Mouse (Mus musculus): Measurements from ENCODE around the gene Sugp1. TPM values are rescaled to one million over a fixed set of nuclear protein-coding genes. Genes with fewer than 3 reads are reported as not detected.

The Sugp1 gene
- polyA plus RNA-seq (2011; ENCODE audit: insufficient read depth, insufficient read length, low read depth, missing spikeins): 36.5 and 37.3 TPM in 2 replicates

DNA sequence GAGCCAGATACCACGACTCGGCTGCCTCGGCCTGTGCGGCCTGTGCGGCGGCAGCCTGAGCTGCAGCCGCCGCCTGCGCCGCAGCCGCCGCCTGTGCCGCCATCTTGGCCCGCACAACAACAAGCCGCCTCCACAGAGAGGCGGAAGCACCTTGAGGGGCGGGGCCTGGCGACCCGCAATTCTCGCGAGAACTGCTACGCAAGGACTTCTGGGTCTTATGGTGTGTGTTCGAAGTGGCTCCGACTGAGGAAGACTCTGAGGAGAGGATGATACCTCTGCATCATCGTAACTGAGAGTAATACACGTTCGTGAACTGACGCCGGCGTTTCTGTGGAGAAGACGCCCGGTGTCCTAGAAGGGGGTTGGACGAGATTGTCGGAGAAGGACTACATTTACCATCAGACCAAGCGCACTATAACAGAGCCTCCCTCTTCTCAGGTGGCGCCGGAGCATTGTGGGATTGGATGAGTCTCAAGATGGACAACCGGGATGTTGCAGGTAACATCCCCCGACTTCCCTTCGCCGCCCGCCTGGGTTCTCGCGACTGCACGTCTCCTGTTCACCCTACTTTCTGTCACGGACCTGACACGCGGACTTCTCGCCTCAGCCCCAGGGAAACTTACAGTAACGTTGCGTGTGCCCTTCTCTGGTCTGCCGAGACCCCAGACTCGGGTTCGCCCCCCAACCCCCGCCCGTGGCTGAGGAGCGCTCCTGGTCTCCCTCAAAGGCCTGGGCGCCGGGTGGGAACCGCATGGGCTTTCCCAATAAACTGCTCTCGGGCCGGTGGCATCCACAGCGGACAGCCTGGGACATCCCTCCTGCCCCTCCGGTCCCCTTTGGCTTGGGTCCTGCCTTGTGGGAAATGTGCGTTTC is at the start of gene Sugp1, which contains the start of gene Mau2:
Gene Sugp1 (plus strand): TSS at position 231 of the 873 bp plus-strand sequence.
Gene Mau2 (minus strand): TSS at position 152 of the 873 bp plus-strand sequence.
- 0 out of 2 replicates have a peak, but pooled peaks cover 4% of the 10 kb centered on the region for H3K36me3 ChIP-seq (ENCODE audit: control insufficient read depth, insufficient read depth, low read length, poor library complexity, severe bottlenecking)
- H3K4me3 ChIP-seq (ENCODE audit: low read depth, low read length): peak within 1 kb of the TSS; percentile 98
- H3K27ac ChIP-seq (ENCODE audit: insufficient read depth, low read length): peak within 1 kb of the TSS; percentile 81
- peak within 1 kb of the TSS; percentile 92 for H3K9ac ChIP-seq (ENCODE audit: low read depth, poor library complexity, severe bottlenecking)
- no peaks in the 10 kb centered on the region for H3K27me3 ChIP-seq (ENCODE audit: control insufficient read depth, insufficient read depth, low read length, poor library complexity, severe bottlenecking)
- H3K9me3 ChIP-seq (replicated peaks; ENCODE audit: control insufficient read depth, insufficient read depth, low read length, poor library complexity, severe bottlenecking): no peaks in the 10 kb centered on the region
- no peak for TF ChIP-seq CTCF (IDR thresholded peaks at IDR 0.05; ENCODE audit: low read depth, low read length)
- TF ChIP-seq POLR2A (IDR thresholded peaks at IDR 0.05; ENCODE audit: insufficient read depth, low read length): peak; percentile 84
- H3K4me1 ChIP-seq (ENCODE audit: control insufficient read depth, insufficient read depth, low read length): no peaks in the 10 kb centered on the region

DNA sequence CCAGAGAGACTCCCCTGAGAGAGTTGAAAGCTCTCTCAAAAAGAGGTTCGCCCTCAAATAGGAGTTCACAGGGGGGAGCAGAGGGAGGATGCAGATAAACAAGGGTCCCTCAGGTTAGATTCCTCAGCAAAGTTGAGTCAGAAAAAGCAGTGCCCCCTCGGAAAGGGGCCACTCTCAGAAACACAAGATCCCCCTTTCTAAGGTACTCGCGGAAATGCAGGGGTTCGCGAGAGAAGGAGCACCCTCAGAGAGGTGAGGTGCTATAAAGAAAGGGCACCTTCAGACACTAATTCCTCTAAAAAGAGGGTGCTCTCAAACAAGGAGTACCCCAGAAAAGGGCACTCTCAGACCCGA is 47.2 kb upstream of the Sugp1 start:
- Histone ChIP-seq H3K27ac (ENCODE audit: insufficient read depth, low read length) (peak overlapping the region; percentile 75), H3K4me3 (ENCODE audit: low read depth, low read length) (peak overlapping the region; percentile 82), H3K27me3 (ENCODE audit: control insufficient read depth, insufficient read depth, low read length, poor library complexity, severe bottlenecking) (no peaks in the 10 kb centered on the region), H3K36me3 (ENCODE audit: control insufficient read depth, insufficient read depth, low read length, poor library complexity, severe bottlenecking) (peaks cover 13% of the 10 kb centered on the region), H3K9me3 (replicated peaks; ENCODE audit: control insufficient read depth, insufficient read depth, low read length, poor library complexity, severe bottlenecking) (no peaks in the 10 kb centered on the region), H3K4me1 (ENCODE audit: control insufficient read depth, insufficient read depth, low read length) (no peaks in the 10 kb centered on the region), H3K9ac (ENCODE audit: low read depth, poor library complexity, severe bottlenecking) (peak overlapping the region; percentile 95)
- TF ChIP-seq EP300 (IDR thresholded peaks at IDR 0.05; ENCODE audit: insufficient read depth, low read depth, low read length) (no peak), POLR2A (IDR thresholded peaks at IDR 0.05; ENCODE audit: insufficient read depth, low read length) (no peak), CTCF (IDR thresholded peaks at IDR 0.05; ENCODE audit: low read depth, low read length) (no peak)

DNA sequence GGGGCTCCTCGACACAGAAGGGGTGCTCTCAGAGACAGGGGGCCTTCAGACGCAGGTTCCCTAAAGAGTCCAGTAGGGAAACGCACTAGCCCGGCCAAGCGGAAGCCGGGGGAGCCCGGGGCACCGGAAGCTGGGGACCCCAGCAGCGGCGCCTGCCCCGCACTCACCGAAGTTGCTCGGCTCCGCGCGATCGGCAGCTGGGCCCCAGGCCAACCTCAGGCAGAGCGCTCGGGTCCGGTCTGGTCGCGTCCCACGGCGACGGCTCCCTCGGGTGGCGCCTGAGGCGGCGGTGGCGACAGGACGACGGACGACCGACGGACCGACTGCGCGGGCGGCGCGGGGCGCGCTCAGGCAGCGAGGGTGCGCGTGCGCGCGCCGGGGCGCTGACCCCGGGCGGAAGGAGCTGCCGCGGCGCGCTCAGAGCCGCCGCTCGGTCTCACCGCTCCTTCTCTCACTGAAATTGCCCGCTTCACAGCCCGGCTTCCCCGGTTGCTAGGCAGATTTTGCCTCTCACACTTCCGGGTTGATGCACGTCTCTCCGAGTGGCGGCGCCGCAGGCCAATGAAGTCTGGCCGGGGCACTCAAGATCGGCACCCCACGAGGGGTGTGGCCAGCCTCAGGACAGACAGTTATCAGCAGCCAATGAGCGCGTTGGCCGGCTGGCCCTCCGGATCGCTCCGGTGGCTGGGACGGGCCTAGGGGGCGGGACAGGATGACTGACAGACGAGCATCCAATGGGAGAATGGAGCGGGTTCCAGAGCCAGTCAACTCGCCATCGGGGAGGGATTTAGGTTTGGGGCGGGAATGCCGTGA is 46.6 kb upstream of the Sugp1 start, which contains the start of gene Gatad2a:
Gene Gatad2a (minus strand): TSS at position 609 of the 813 bp plus-strand sequence.
- H3K4me1 ChIP-seq (ENCODE audit: control insufficient read depth, insufficient read depth, low read length): peaks cover 1% of the 10 kb centered on the region
- H3K9ac ChIP-seq (ENCODE audit: low read depth, poor library complexity, severe bottlenecking): peak within 1 kb of the TSS; percentile 95
- TF ChIP-seq CTCF (IDR thresholded peaks at IDR 0.05; ENCODE audit: low read depth, low read length): peak; percentile 11
- TF ChIP-seq EP300 (IDR thresholded peaks at IDR 0.05; ENCODE audit: insufficient read depth, low read depth, low read length): no peak
- H3K27ac ChIP-seq (ENCODE audit: insufficient read depth, low read length): peak within 1 kb of the TSS; percentile 75
- no peaks in the 10 kb centered on the region for H3K9me3 ChIP-seq (replicated peaks; ENCODE audit: control insufficient read depth, insufficient read depth, low read length, poor library complexity, severe bottlenecking)
- H3K36me3 ChIP-seq (ENCODE audit: control insufficient read depth, insufficient read depth, low read length, poor library complexity, severe bottlenecking): peaks cover 12% of the 10 kb centered on the region
- peak within 1 kb of the TSS; percentile 85 for H3K4me3 ChIP-seq (ENCODE audit: low read depth, low read length)
- no peaks in the 10 kb centered on the region for H3K27me3 ChIP-seq (ENCODE audit: control insufficient read depth, insufficient read depth, low read length, poor library complexity, severe bottlenecking)

DNA sequence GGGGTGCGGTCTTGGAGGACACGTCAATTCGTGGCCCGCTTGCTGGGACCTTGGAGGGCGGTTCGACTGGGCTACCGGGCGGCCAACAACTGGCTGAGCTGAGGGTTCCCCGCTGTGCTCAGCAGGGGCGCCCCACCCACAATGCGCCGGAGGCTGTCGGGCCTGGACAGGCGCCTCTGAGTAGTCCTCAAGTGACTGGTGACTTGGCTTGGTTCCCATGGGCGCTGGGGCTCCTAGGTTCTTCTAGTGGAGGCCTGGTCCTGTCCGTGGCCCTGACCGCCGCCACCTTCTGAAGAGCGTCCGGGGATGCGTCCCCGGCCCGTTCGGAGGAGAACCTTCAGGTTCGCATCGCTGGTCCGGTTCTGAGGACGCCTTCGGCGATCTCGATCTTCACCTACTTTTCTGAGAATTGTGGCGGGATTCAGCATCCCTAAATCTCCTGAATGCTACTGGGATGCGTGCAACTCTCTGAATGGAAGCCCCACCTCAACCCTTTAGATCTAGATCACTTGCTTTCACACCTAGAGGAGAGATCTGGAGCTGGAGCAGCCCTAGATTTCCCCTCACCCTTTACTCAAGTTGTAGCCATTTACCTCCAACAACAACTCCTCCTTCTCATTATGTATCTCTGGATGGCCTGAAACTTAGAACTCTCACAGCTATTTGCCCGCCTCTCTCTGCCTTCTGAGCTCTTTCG is 45.9 kb upstream of the Sugp1 start:
- TF ChIP-seq EP300 (IDR thresholded peaks at IDR 0.05; ENCODE audit: insufficient read depth, low read depth, low read length) (peak; percentile 74; the same call in 1 of the 2 replicates), CTCF (IDR thresholded peaks at IDR 0.05; ENCODE audit: low read depth, low read length) (no peak), POLR2A (IDR thresholded peaks at IDR 0.05; ENCODE audit: insufficient read depth, low read length) (peak; percentile 47)
- Histone ChIP-seq H3K27ac (ENCODE audit: insufficient read depth, low read length) (peak overlapping the region; percentile 59), H3K27me3 (ENCODE audit: control insufficient read depth, insufficient read depth, low read length, poor library complexity, severe bottlenecking) (no peaks in the 10 kb centered on the region), H3K9ac (ENCODE audit: low read depth, poor library complexity, severe bottlenecking) (peak overlapping the region; percentile 69), H3K4me3 (ENCODE audit: low read depth, low read length) (peak overlapping the region; percentile 85), H3K9me3 (replicated peaks; ENCODE audit: control insufficient read depth, insufficient read depth, low read length, poor library complexity, severe bottlenecking) (no peaks in the 10 kb centered on the region), H3K4me1 (ENCODE audit: control insufficient read depth, insufficient read depth, low read length) (peaks cover 1% of the 10 kb centered on the region), H3K36me3 (ENCODE audit: control insufficient read depth, insufficient read depth, low read length, poor library complexity, severe bottlenecking) (peaks cover 7% of the 10 kb centered on the region)

DNA sequence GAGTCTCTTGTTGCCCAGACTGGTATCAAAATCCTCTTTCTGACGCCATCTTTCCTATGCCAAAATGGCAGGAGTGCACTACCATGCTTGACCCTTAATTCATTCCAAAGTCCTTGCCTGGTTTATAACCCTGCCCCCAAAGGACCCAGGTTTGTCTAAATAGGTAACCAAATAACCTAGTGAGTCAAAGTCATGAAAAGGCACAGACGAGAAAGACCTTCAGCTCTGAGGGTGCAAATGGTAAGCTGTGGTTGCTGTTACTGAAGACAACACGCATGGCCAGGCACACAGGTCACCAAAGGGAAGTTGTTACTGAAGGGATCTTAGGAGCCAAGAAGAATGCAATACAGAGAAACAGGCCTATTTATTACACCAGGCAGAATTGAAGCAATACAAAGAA is 43.9 kb upstream of the Sugp1 start:
- Histone ChIP-seq H3K4me1 (ENCODE audit: control insufficient read depth, insufficient read depth, low read length) (peaks cover 4% of the 10 kb centered on the region), H3K9ac (ENCODE audit: low read depth, poor library complexity, severe bottlenecking) (no peak overlapping the region), H3K36me3 (ENCODE audit: control insufficient read depth, insufficient read depth, low read length, poor library complexity, severe bottlenecking) (no peaks in the 10 kb centered on the region), H3K27me3 (ENCODE audit: control insufficient read depth, insufficient read depth, low read length, poor library complexity, severe bottlenecking) (no peaks in the 10 kb centered on the region), H3K9me3 (replicated peaks; ENCODE audit: control insufficient read depth, insufficient read depth, low read length, poor library complexity, severe bottlenecking) (no peaks in the 10 kb centered on the region), H3K4me3 (ENCODE audit: low read depth, low read length) (no peak overlapping the region), H3K27ac (ENCODE audit: insufficient read depth, low read length) (no peak overlapping the region)
- TF ChIP-seq CTCF (IDR thresholded peaks at IDR 0.05; ENCODE audit: low read depth, low read length) (no peak), EP300 (IDR thresholded peaks at IDR 0.05; ENCODE audit: insufficient read depth, low read depth, low read length) (no peak), POLR2A (IDR thresholded peaks at IDR 0.05; ENCODE audit: insufficient read depth, low read length) (no peak)
